Mouse (Mus musculus): ENCODE data around the gene Mrpl55. TPM values are rescaled to one million over a fixed set of nuclear protein-coding genes. Genes with fewer than 3 reads are reported as not detected.

Gene Mrpl55
- 88.0 and 91.1 TPM in 2 replicates for polyA plus RNA-seq (2016; fragmentation: Nextera tagmentation; extraction: Ambion mirVana)

DNA sequence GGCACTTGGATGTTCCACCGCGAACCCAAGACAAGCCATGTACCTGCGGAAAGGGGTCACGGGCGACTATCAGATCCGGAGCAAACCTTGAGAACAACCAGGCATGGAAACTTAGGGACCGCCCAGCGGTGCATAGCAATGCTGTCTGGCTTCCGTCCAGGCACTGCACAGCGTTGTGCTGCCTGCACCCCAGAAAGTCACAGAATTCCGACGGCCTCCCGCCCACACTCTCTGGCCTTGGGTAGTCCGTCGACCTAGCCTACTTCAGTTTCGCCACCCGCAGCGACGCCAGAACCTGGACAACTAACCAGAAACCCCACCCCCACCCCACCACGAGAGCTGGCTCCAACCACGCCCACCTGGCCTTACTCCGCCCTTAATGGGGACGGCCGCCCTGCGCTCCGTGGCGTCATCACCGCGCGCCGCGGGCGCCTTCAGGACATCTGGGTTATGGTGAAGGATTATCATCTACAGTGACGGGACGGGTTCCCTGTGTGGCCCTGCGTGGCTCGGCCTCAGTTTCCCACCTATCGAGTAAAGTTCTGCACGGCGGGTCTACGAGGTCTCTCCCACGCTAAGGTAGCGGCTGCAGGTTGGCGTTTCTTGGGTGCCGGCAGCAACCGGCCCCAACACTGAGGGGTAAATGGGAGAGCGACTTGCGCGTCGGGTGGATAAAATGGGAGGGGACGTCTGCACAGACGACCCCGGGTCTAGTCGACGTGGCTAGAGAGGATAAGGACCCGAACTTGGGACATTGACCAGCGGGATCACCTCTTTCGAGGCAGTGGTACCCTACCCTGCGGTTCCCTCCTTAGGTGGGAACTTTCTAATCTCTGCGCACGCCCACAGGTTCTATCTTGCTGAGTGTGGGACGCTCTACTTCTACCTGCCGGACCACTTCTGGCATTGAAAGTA lies at the start of gene Mrpl55:
Gene Mrpl55 (plus strand): TSS at position 406 of the 915 bp plus-strand sequence.
- Histone ChIP-seq H3K9ac (peak within 1 kb of the TSS; percentile 81), H3K4me2 (replicated peaks) (peak within 1 kb of the TSS; percentile 93), H3K36me3 (peaks cover 33% of the 10 kb centered on the region), H3K9me3 (no peaks in the 10 kb centered on the region), H3K27me3 (replicated peaks) (no peaks in the 10 kb centered on the region), H3K27ac (no peak within 1 kb of the TSS), H3K4me3 (peak within 1 kb of the TSS; percentile 83), H3K4me1 (peaks cover 16% of the 10 kb centered on the region)
- under 1% methylated on average over 63 of the region's 63 CpGs for WGBS
- ATAC-seq (ENCODE audit: low FRiP score, low read depth), result peak; percentile 89

DNA sequence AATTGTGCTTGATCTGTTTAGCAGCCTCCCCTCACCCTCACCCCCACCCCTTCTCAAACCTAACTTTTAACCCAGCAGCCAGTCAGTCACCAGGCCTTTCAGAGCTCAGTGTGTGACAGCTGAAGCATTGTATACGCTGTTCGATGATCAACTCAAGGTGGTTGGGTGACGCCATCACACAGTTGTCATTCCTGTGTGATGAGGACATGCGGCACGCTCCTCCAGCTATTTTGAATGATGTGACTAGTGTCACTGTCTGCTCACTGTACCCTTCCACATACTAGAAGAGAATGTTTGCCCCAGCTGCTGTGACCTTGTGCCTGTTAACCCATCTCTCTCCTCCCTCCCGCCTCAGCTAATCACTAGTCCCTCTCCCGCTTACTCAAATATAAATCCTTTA lies 48.1 kb upstream of the Mrpl55 start:
- H3K4me3 ChIP-seq, result no peak overlapping the region
- no peak overlapping the region for H3K27ac ChIP-seq
- WGBS, result 95% methylated on average over 7 of the region's 7 CpGs
- no peak overlapping the region for H3K9ac ChIP-seq
- no peaks in the 10 kb centered on the region for H3K4me1 ChIP-seq
- H3K4me2 ChIP-seq (replicated peaks), result no peak overlapping the region
- H3K27me3 ChIP-seq (replicated peaks), result no peaks in the 10 kb centered on the region
- H3K9me3 ChIP-seq, result no peaks in the 10 kb centered on the region
- H3K36me3 ChIP-seq, result peaks cover 14% of the 10 kb centered on the region
- ATAC-seq (ENCODE audit: low FRiP score, low read depth), result no peak

GRCm38 (mm10) chr11:59155900-59156299 lies 46.4 kb upstream of the Mrpl55 start:
- no peak for ATAC-seq (ENCODE audit: low FRiP score, low read depth)
- no peak overlapping the region for H3K4me3 ChIP-seq
- no peaks in the 10 kb centered on the region for H3K4me1 ChIP-seq
- no peaks in the 10 kb centered on the region for H3K9me3 ChIP-seq
- H3K27me3 ChIP-seq (replicated peaks), result no peaks in the 10 kb centered on the region
- 85% methylated on average over 5 of the region's 5 CpGs for WGBS
- no peak overlapping the region for H3K9ac ChIP-seq
- peaks cover 14% of the 10 kb centered on the region for H3K36me3 ChIP-seq
- H3K27ac ChIP-seq, result no peak overlapping the region
- no peak overlapping the region for H3K4me2 ChIP-seq (replicated peaks)

DNA sequence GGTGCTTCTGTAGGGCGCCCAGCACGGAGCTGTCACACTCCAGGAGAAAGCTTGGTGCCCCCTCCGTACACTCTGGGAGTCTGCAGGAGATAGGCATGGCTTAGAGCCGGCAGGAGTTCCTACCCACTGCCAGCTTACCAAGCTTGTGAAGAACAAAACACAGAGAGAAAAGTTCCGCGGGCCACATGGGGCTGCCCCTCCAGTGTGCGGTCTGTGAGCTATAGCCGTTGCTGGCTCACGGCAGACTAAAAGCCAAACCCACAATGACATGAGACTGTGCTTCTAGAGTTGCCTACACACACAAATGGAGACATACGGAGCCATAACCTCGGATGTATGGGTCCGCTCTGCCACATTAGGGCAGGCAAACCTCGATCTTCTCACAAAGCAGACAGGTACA lies 43.2 kb upstream of the Mrpl55 start:
- WGBS, result 94% methylated on average over 13 of the region's 13 CpGs
- ATAC-seq (ENCODE audit: low FRiP score, low read depth), result no peak
- H3K9me3 ChIP-seq, result no peaks in the 10 kb centered on the region

DNA sequence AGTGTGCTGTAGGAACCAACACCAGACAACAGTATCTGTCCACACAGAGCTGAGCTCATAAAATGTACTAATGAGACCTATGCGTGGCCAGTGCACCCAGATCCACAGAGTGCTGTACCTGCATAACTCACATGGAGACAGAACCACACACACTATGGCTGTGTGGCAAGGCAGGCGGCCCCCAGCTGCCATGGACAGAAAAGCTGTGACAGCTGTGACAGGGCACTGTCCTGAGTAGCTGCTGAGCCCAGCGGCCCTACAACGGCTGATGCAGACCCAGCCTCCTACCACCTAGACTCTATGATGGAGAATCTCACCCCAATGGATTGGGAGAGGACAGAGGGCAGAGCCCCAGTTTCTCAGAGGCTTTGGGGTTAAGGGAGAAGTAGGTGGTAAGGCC lies 42.7 kb upstream of the Mrpl55 start:
- Histone ChIP-seq H3K36me3 (peaks cover 14% of the 10 kb centered on the region), H3K4me2 (replicated peaks) (no peak overlapping the region), H3K9ac (no peak overlapping the region), H3K9me3 (no peaks in the 10 kb centered on the region), H3K4me1 (peaks cover 14% of the 10 kb centered on the region), H3K27ac (no peak overlapping the region), H3K4me3 (no peak overlapping the region), H3K27me3 (replicated peaks) (no peaks in the 10 kb centered on the region)
- WGBS, result 92% methylated on average over 4 of the region's 4 CpGs
- ATAC-seq (ENCODE audit: low FRiP score, low read depth), result no peak

More for the DNA sequence above, 43.2 kb upstream of the Mrpl55 start:
- Histone ChIP-seq H3K4me3 (no peak overlapping the region), H3K4me1 (peaks cover 9% of the 10 kb centered on the region), H3K27me3 (replicated peaks) (no peaks in the 10 kb centered on the region), H3K9ac (no peak overlapping the region), H3K4me2 (replicated peaks) (no peak overlapping the region), H3K27ac (no peak overlapping the region), H3K36me3 (peaks cover 14% of the 10 kb centered on the region)

DNA sequence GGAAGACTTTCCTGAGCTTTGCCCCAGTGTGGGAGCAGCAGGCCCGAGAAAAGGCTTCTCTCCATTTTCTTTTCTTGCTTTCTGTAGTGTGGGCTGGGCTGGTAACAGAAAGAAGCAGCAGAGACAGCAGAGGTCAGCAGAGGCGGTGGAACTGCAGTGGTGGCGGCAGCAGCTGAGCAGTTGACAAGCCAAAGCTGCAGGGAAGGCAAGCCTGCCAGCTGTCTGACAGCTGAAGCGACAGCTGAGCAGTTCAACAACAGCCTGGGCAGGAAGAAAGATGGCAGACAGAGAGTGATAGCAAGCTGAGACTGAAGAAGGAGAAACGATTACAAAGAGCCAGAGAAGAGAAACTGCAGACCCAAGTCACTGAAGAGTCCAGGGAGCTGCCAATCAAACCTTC lies 40.9 kb upstream of the Mrpl55 start:
- ATAC-seq (ENCODE audit: low FRiP score, low read depth), result no peak
- H3K4me1 ChIP-seq, result peaks cover 14% of the 10 kb centered on the region
- no peak overlapping the region for H3K4me2 ChIP-seq (replicated peaks)
- no peaks in the 10 kb centered on the region for H3K27me3 ChIP-seq (replicated peaks)
- no peak overlapping the region for H3K9ac ChIP-seq
- H3K27ac ChIP-seq, result no peak overlapping the region
- H3K4me3 ChIP-seq, result no peak overlapping the region
- H3K36me3 ChIP-seq, result peaks cover 14% of the 10 kb centered on the region
- 87% methylated on average over 5 of the region's 5 CpGs for WGBS
- no peaks in the 10 kb centered on the region for H3K9me3 ChIP-seq

- H3K27me3 ChIP-seq (replicated peaks), result no peaks in the 10 kb centered on the region
- peaks cover 14% of the 10 kb centered on the region for H3K4me1 ChIP-seq
- WGBS, result 67% methylated on average over 9 of the region's 9 CpGs
- peaks cover 12% of the 10 kb centered on the region for H3K36me3 ChIP-seq
- peak overlapping the region; percentile 81 for H3K4me3 ChIP-seq
- H3K27ac ChIP-seq, result no peak overlapping the region
- peak; percentile 43; the same call in 1 of the 2 replicates for ATAC-seq (ENCODE audit: low FRiP score, low read depth)
- peak overlapping the region; percentile 47; the same call in 1 of the 2 replicates for H3K9ac ChIP-seq
- no peaks in the 10 kb centered on the region for H3K9me3 ChIP-seq
- peak overlapping the region; percentile 70 for H3K4me2 ChIP-seq (replicated peaks)
These were observed 39.6 kb upstream of the Mrpl55 start for GRCm38 (mm10) chr11:59162443-59163254.

DNA sequence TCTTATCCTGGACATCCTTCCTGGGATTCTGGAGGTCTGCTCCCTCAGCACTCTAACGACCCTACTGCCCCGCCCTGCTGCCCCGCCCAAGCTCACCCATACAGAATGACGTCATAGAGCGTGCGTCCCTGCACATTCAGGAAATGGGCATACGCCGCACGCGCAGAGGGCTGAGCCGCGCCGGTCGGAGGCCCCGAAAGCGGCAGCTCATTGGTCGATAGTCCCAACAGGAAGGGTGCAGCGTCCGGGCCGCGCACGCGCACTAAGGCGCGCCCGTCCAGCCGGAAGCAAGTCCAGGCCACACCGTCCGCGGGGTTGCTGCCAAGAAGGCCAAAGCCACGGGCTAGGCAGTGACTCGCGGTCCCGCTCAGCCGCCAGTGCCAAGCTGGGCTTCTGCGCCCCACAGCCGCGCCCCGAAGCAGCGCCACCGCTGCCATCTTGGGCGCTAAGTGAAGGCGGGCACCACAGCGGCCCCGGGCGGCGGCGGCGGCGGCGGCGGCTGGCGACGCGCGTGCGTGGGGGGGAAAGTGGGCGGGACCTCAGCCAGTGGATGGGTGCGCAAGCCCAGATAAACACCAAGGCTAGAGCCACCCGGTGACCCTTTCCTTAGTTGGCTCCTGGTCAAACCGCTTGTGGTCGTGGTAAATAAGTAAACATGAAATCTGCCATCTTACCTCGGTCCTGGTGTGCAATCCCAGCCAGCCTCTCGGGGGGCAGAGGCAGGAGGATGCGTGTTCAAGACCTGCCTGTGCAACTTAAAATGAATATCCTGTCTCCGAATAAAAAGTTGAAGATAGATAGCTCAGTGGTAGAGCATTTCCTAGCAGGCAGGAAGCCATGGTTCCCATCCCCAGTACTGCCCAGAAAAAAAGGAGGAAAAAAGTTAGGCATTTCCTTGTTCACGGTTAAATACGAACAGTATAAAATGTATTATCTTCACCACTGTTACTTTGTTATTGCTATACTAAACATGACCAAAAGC lies 38.7 kb upstream of the Mrpl55 start, which contains the start of gene Iba57:
Gene Iba57 (minus strand): TSS at position 485 of the 982 bp plus-strand sequence.
- peak within 1 kb of the TSS; percentile 89 for H3K9ac ChIP-seq
- H3K4me2 ChIP-seq (replicated peaks), result peak within 1 kb of the TSS; percentile 70
- peak; percentile 98 for ATAC-seq (ENCODE audit: low FRiP score, low read depth)
- H3K4me3 ChIP-seq, result peak within 1 kb of the TSS; percentile 81
- H3K9me3 ChIP-seq, result no peaks in the 10 kb centered on the region
- H3K27me3 ChIP-seq (replicated peaks), result no peaks in the 10 kb centered on the region
- peaks cover 14% of the 10 kb centered on the region for H3K4me1 ChIP-seq
- peak within 1 kb of the TSS; percentile 98 for H3K27ac ChIP-seq
- H3K36me3 ChIP-seq, result peaks cover 3% of the 10 kb centered on the region
- WGBS, result 3% methylated on average over 68 of the region's 68 CpGs

- Histone ChIP-seq H3K4me2 (replicated peaks) (peak overlapping the region; percentile 70), H3K9me3 (no peaks in the 10 kb centered on the region), H3K4me1 (peaks cover 14% of the 10 kb centered on the region), H3K27ac (0 out of 2 replicates have a peak overlapping the region, but pooled peaks have one; percentile 98), H3K4me3 (no peak overlapping the region), H3K27me3 (replicated peaks) (no peaks in the 10 kb centered on the region), H3K9ac (no peak overlapping the region), H3K36me3 (no peaks in the 10 kb centered on the region)
- WGBS, result 87% methylated on average over 9 of the region's 9 CpGs
- ATAC-seq (ENCODE audit: low FRiP score, low read depth), result no peak
These were observed 37.9 kb upstream of the Mrpl55 start for GRCm38 (mm10) chr11:59164384-59164783.

DNA sequence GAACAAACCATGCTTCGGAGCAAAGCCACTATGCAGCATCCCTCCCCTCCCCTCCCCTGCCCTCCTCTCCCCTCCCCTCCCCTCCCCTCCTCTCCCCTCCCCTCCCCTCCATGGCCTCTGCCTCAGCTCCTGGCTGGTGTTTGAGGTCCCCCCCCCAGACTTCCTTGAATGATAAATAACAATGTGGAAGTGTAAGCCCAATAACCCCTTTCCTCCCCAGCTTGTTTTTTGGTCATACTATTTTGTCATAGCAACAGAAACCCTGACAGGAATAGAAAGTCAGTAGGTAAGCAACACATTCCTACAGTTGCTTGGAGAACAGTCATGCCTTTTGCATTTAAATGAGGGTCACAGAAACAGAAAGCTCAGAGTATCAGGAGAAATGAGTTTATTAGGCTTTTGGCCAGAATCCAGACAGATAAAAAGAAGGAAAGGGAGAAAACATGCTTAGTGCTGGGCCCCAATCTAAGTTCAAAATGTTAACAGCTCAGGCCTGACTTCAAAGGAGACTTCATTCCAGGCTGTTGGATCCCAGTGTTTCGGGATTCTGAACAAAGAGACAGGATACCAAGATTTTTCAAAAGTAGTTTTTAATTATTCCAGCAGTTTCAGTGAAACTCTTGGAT lies 36.6 kb upstream of the Mrpl55 start:
- H3K27me3 ChIP-seq (replicated peaks), result 0 out of 2 replicates have a peak, but pooled peaks cover 5% of the 10 kb centered on the region

GRCm38 (mm10) chr11:59169807-59170206 lies 32.5 kb upstream of the Mrpl55 start:
- 62% methylated on average over 3 of the region's 3 CpGs for WGBS
- H3K4me3 ChIP-seq, result no peak overlapping the region
- H3K36me3 ChIP-seq, result no peaks in the 10 kb centered on the region
- H3K4me1 ChIP-seq, result no peaks in the 10 kb centered on the region
- H3K27me3 ChIP-seq (replicated peaks), result peaks cover 13% of the 10 kb centered on the region
- no peak overlapping the region for H3K9ac ChIP-seq
- H3K9me3 ChIP-seq, result no peaks in the 10 kb centered on the region
- H3K4me2 ChIP-seq (replicated peaks), result no peak overlapping the region
- no peak overlapping the region for H3K27ac ChIP-seq
- ATAC-seq (ENCODE audit: low FRiP score, low read depth), result no peak

More for the DNA sequence above, 36.6 kb upstream of the Mrpl55 start:
- H3K9ac ChIP-seq, result no peak overlapping the region
- no peak overlapping the region for H3K27ac ChIP-seq
- no peak overlapping the region for H3K4me3 ChIP-seq
- no peaks in the 10 kb centered on the region for H3K36me3 ChIP-seq
- ATAC-seq (ENCODE audit: low FRiP score, low read depth), result no peak
- H3K4me2 ChIP-seq (replicated peaks), result no peak overlapping the region
- H3K4me1 ChIP-seq, result peaks cover 14% of the 10 kb centered on the region
- 52% methylated on average over 2 of the region's 2 CpGs for WGBS
- H3K9me3 ChIP-seq, result no peaks in the 10 kb centered on the region
